Mouse (Mus musculus) embryo, embryonic 10.5 days (tissue): ENCODE measurements at regions not wholly inside any gene's neighbourhood (a gene's known extent, or its start where the extent isn't known, plus 50 kb on each side); places are given as distances from the start of the nearest gene placed in this dataset.

Source experiments
- DNase-seq: peaks from one replicate; pipeline ENCODE4 v3.0.0-alpha.2; 2015; ENCODE audit warnings: low spot score

- peak; percentile 2 for DNase-seq
Measured at GRCm38 (mm10) chr6:105549366-105549765, 128.1 kb upstream of the Cntn4 start.

GRCm38 (mm10) chr6:105568301-105568700 lies 109.2 kb upstream of the Cntn4 start:
- DNase-seq: no peak

GRCm38 (mm10) chr6:105569103-105569502 lies 108.4 kb upstream of the Cntn4 start:
- DNase-seq: no peak

GRCm38 (mm10) chr6:105604234-105604633 lies 73.2 kb upstream of the Cntn4 start:
- DNase-seq: no peak
